Mouse (Mus musculus): Measurements from ENCODE around the gene Hsd17b1. TPM values are rescaled to one million over a fixed set of nuclear protein-coding genes. Genes with fewer than 3 reads are reported as not detected.

Gene Hsd17b1
- polyA plus RNA-seq, 1 experiment from 2014 or later: 0.14 TPM

- H3K27me3 ChIP-seq: no peaks in the 10 kb centered on the region
- H3K36me3 ChIP-seq: peaks cover 54% of the 10 kb centered on the region
- H3K4me1 ChIP-seq: peaks cover 45% of the 10 kb centered on the region
- peak overlapping the region; percentile 85 for H3K27ac ChIP-seq
- peak overlapping the region; percentile 69 for H3K4me3 ChIP-seq
- H3K4me2 ChIP-seq: peak overlapping the region; percentile 84
- no peak for ATAC-seq (ENCODE audit: insufficient number of reproducible peaks, low FRiP score, low TSS enrichment, low read depth)
- 6% methylated on average over 8 of the region's 8 CpGs for WGBS
- no peaks in the 10 kb centered on the region for H3K9me3 ChIP-seq
- peak overlapping the region; percentile 82 for H3K9ac ChIP-seq
Measured at GRCm38 (mm10) chr11:101087682-101088055, 9.5 kb downstream of the Hsd17b1 start.

GRCm38 (mm10) chr11:101089931-101090330 lies 11.7 kb downstream of the Hsd17b1 start:
- no peak overlapping the region for H3K9ac ChIP-seq
- no peak overlapping the region for H3K27ac ChIP-seq
- no peak overlapping the region for H3K4me3 ChIP-seq
- ATAC-seq (ENCODE audit: insufficient number of reproducible peaks, low FRiP score, low TSS enrichment, low read depth): no peak
- no peaks in the 10 kb centered on the region for H3K9me3 ChIP-seq
- H3K36me3 ChIP-seq: peaks cover 59% of the 10 kb centered on the region
- H3K27me3 ChIP-seq: no peaks in the 10 kb centered on the region
- no peak overlapping the region for H3K4me2 ChIP-seq
- H3K4me1 ChIP-seq: peaks cover 35% of the 10 kb centered on the region
- WGBS: 87% methylated on average over 1 of the region's 1 CpGs

- Histone ChIP-seq H3K36me3 (peaks cover 69% of the 10 kb centered on the region), H3K27me3 (no peaks in the 10 kb centered on the region), H3K9ac (peak overlapping the region; percentile 56), H3K4me1 (peaks cover 13% of the 10 kb centered on the region; the same call in 1 of the 2 replicates), H3K4me3 (peak overlapping the region; percentile 86), H3K27ac (peak overlapping the region; percentile 91), H3K4me2 (peak overlapping the region; percentile 88), H3K9me3 (no peaks in the 10 kb centered on the region)
- 0% methylated on average over 18 of the region's 18 CpGs for WGBS
- peak; percentile 26; the same call in 1 of the 2 replicates for ATAC-seq (ENCODE audit: insufficient number of reproducible peaks, low FRiP score, low TSS enrichment, low read depth)
Measured at GRCm38 (mm10) chr11:101094930-101095313, 16.7 kb downstream of the Hsd17b1 start.

DNA sequence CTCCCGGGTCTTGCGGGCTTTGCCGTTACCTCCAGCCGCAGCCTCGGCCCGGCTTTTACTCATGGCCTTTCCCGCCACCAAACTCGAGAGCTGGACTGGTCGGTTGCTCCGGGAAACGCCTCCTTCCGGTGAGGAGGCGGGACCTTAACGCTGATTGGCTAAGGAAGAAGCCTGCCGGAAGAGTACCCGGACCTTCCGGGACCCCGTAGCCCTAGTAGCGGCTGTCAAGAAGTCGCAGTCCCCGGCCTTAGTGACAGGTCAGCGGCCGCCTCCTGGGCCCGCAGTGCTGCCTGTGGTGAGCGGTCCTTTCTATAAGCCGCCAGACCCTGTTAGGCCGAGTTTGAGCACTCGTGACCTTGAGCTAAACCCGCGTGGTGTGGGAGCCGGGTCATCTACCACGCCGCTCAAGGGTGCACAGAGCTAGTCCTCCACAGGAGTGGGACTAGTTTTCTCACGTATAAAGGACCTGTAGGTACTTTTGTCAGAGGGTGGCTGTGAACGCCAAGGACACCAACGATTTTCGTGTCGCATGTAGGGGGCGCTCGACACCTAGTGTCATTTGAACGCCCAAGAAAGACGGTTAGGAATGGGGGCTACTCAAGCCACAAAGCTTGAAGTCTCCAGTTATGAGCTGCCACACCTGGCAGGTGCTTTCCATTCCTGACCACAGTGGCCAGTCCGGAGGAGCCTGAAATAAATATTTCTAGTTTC lies 17.3 kb downstream of the Hsd17b1 start, which contains the start of gene Psmc3ip:
TSS of gene Psmc3ip (minus strand) at position 123 of the 711 bp plus-strand sequence.
- peak within 1 kb of the TSS; percentile 86 for H3K4me3 ChIP-seq
- peaks cover 13% of the 10 kb centered on the region; the same call in 1 of the 2 replicates for H3K4me1 ChIP-seq
- H3K36me3 ChIP-seq: peaks cover 69% of the 10 kb centered on the region
- H3K9ac ChIP-seq: peak within 1 kb of the TSS; percentile 63
- under 1% methylated on average over 43 of the region's 43 CpGs for WGBS
- H3K27ac ChIP-seq: peak within 1 kb of the TSS; percentile 91
- H3K4me2 ChIP-seq: peak within 1 kb of the TSS; percentile 88
- H3K9me3 ChIP-seq: no peaks in the 10 kb centered on the region
- no peaks in the 10 kb centered on the region for H3K27me3 ChIP-seq
- peak; percentile 93 for ATAC-seq (ENCODE audit: insufficient number of reproducible peaks, low FRiP score, low TSS enrichment, low read depth)

DNA sequence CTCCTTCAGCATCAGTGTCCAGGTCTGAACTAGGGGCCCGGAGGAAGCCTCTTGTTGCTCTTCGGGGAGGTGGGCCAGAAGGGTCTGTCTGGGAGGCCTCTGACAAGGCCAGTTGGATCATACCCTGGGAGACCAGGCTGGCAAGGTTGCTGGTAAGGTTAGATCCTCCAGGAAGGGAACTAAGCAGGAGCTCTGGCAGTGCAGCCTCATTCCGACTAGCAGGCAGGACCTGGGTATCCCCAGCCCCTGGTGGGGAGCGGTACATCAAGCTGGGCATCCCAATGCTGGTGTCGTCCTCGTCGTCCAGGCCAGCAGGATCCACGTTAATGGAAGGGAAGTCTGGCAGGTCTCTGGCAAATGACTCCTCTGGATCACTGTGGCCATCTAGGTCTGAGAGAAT lies 20.0 kb downstream of the Hsd17b1 start:
- ATAC-seq (ENCODE audit: insufficient number of reproducible peaks, low FRiP score, low TSS enrichment, low read depth): no peak
- no peak overlapping the region for H3K9ac ChIP-seq
- H3K27ac ChIP-seq: no peak overlapping the region
- peaks cover 13% of the 10 kb centered on the region; the same call in 1 of the 2 replicates for H3K4me1 ChIP-seq
- H3K36me3 ChIP-seq: peaks cover 65% of the 10 kb centered on the region
- H3K9me3 ChIP-seq: no peaks in the 10 kb centered on the region
- WGBS: 89% methylated on average over 8 of the region's 8 CpGs
- H3K27me3 ChIP-seq: no peaks in the 10 kb centered on the region
- no peak overlapping the region for H3K4me3 ChIP-seq
- no peak overlapping the region for H3K4me2 ChIP-seq

- no peaks in the 10 kb centered on the region for H3K4me1 ChIP-seq
- H3K27me3 ChIP-seq: no peaks in the 10 kb centered on the region
- H3K9me3 ChIP-seq: no peaks in the 10 kb centered on the region
- ATAC-seq (ENCODE audit: insufficient number of reproducible peaks, low FRiP score, low TSS enrichment, low read depth): no peak
- H3K9ac ChIP-seq: no peak overlapping the region
- peak overlapping the region; percentile 79 for H3K27ac ChIP-seq
- no peak overlapping the region for H3K4me2 ChIP-seq
- WGBS: 77% methylated on average over 5 of the region's 5 CpGs
- no peak overlapping the region for H3K4me3 ChIP-seq
- H3K36me3 ChIP-seq: peaks cover 59% of the 10 kb centered on the region
Measured at GRCm38 (mm10) chr11:101103011-101103410, 24.8 kb downstream of the Hsd17b1 start.

DNA sequence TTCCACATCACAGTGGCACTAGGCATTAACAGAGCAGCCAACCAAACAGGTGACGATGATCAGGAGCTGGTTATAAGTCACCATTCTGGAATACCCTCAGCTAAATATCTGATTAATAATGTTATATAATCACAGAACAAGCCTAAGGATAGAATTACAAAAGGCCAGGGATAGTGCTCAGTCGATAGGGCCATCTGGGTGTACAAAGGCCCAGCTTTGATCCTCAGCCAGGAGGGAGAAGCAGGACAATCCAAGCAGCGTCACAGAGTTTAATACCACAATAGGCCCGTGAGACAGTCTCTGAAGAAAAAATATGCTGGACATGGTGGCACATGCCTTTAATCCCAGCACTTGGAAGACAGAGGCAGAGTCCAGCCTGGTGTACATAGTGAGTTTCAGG lies 31.1 kb downstream of the Hsd17b1 start:
- H3K4me2 ChIP-seq: no peak overlapping the region
- no peak for ATAC-seq (ENCODE audit: insufficient number of reproducible peaks, low FRiP score, low TSS enrichment, low read depth)

GRCm38 (mm10) chr11:101110708-101111107 lies 32.5 kb downstream of the Hsd17b1 start:
- ATAC-seq (ENCODE audit: insufficient number of reproducible peaks, low FRiP score, low TSS enrichment, low read depth): no peak
- H3K9me3 ChIP-seq: no peaks in the 10 kb centered on the region
- 52% methylated on average over 5 of the region's 5 CpGs for WGBS
- H3K4me2 ChIP-seq: no peak overlapping the region
- no peak overlapping the region for H3K27ac ChIP-seq
- H3K9ac ChIP-seq: no peak overlapping the region
- H3K27me3 ChIP-seq: no peaks in the 10 kb centered on the region
- no peaks in the 10 kb centered on the region for H3K4me1 ChIP-seq
- peaks cover 3% of the 10 kb centered on the region; the same call in 1 of the 2 replicates for H3K36me3 ChIP-seq
- no peak overlapping the region for H3K4me3 ChIP-seq

More for the DNA sequence above, 31.1 kb downstream of the Hsd17b1 start:
- Histone ChIP-seq H3K9me3 (no peaks in the 10 kb centered on the region), H3K9ac (no peak overlapping the region), H3K36me3 (peaks cover 6% of the 10 kb centered on the region), H3K27ac (no peak overlapping the region), H3K4me1 (no peaks in the 10 kb centered on the region), H3K4me3 (no peak overlapping the region), H3K27me3 (no peaks in the 10 kb centered on the region)
- 76% methylated on average over 4 of the region's 4 CpGs for WGBS

GRCm38 (mm10) chr11:101111178-101111577 lies 33.0 kb downstream of the Hsd17b1 start:
- Histone ChIP-seq H3K4me2 (no peak overlapping the region), H3K4me1 (no peaks in the 10 kb centered on the region), H3K9me3 (no peaks in the 10 kb centered on the region), H3K4me3 (no peak overlapping the region), H3K36me3 (peaks cover 3% of the 10 kb centered on the region; the same call in 1 of the 2 replicates), H3K27ac (no peak overlapping the region), H3K9ac (no peak overlapping the region), H3K27me3 (no peaks in the 10 kb centered on the region)
- ATAC-seq (ENCODE audit: insufficient number of reproducible peaks, low FRiP score, low TSS enrichment, low read depth): no peak
- WGBS: 85% methylated on average over 4 of the region's 4 CpGs

DNA sequence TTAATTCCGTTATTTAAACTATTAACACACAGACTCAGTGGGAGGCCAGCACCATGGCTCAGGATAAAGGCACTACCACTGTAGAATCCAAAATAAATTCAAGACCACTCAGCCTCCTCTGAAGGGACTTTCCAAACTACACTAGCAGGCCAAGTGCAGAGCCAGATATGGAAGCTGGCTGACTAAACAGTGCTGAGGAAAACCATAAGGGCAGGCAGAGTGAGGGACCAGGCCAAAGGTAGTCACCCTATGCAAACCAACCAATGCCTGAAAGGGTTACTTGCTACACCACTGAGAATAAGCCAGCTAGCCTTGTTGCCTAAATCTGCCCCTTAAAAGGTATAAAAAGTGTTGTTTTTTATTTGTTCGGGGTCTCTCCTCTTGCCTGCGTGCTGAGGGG lies 34.0 kb downstream of the Hsd17b1 start:
- Histone ChIP-seq H3K9me3 (no peaks in the 10 kb centered on the region), H3K36me3 (peaks cover 10% of the 10 kb centered on the region; the same call in 1 of the 2 replicates), H3K4me3 (no peak overlapping the region), H3K27me3 (no peaks in the 10 kb centered on the region), H3K4me2 (no peak overlapping the region), H3K9ac (no peak overlapping the region), H3K4me1 (0 out of 2 replicates have a peak, but pooled peaks cover 4% of the 10 kb centered on the region), H3K27ac (no peak overlapping the region)
- WGBS: 82% methylated on average over 3 of the region's 3 CpGs
- no peak for ATAC-seq (ENCODE audit: insufficient number of reproducible peaks, low FRiP score, low TSS enrichment, low read depth)

DNA sequence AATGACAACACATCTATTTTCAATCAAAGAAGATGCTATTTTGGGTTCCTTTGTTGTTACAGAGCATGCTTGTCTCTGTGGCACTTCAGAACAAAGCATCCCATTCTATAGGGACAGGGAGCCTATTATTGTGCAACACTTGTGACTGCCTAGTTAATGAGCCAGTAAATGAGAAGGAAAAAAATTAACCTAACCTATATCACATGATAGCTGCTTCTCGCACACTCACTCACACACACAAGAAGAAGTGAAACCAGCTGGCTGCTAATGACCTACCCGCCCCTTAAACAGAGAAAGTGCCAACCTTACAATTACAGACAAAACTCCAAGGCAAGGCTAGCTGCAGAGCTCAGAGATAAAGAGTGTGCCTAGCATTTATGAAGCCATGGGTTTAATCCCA lies 37.4 kb downstream of the Hsd17b1 start:
- H3K27ac ChIP-seq: no peak overlapping the region
- no peaks in the 10 kb centered on the region for H3K27me3 ChIP-seq
- H3K4me2 ChIP-seq: no peak overlapping the region
- 54% methylated on average over 2 of the region's 2 CpGs for WGBS
- ATAC-seq (ENCODE audit: insufficient number of reproducible peaks, low FRiP score, low TSS enrichment, low read depth): no peak
- H3K4me1 ChIP-seq: peaks cover 20% of the 10 kb centered on the region
- H3K9me3 ChIP-seq: no peaks in the 10 kb centered on the region
- H3K9ac ChIP-seq: no peak overlapping the region
- no peak overlapping the region for H3K4me3 ChIP-seq
- peaks cover 10% of the 10 kb centered on the region; the same call in 1 of the 2 replicates for H3K36me3 ChIP-seq

DNA sequence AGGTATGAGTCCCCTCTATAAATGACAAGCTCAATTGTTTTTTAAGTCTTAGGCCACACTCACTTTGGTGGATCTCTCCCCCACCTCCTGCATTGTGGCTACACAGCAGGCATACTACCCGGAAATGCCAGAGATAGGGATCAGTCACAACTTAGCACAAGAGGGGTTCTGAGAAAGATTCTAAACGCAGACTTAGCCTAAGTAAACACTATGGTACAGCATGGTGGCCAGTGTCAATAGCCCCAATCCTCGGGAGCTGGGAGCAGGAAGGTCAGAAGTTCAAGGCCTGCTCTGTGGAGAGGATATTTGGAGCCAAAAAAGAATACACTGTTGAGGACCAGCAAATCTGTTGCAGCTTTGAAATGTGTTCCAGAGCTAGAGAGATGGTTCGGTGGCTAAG lies 39.9 kb downstream of the Hsd17b1 start:
- no peaks in the 10 kb centered on the region for H3K9me3 ChIP-seq
- no peak for ATAC-seq (ENCODE audit: insufficient number of reproducible peaks, low FRiP score, low TSS enrichment, low read depth)
- H3K4me1 ChIP-seq: peaks cover 24% of the 10 kb centered on the region
- H3K36me3 ChIP-seq: peaks cover 20% of the 10 kb centered on the region
- H3K4me3 ChIP-seq: peak overlapping the region; percentile 98
- peak overlapping the region; percentile 79 for H3K4me2 ChIP-seq
- WGBS: 46% methylated on average over 4 of the region's 4 CpGs
- H3K9ac ChIP-seq: peak overlapping the region; percentile 93
- 0 out of 2 replicates have a peak overlapping the region, but pooled peaks have one; percentile 2 for H3K27ac ChIP-seq
- H3K27me3 ChIP-seq: no peaks in the 10 kb centered on the region
